10 mouse cellular contexts compared by ENCODE assay signal in genomic region chr2:168677650-168678049, GRCm38 (mm10).
DNase-seq lines count a peak whose midpoint lies in the region; ATAC-seq and TF ChIP-seq lines count a peak whose summit lies in the region.
"Had no signal": no experiment of that assay in that cellular context is flagged by ENCODE, and none has a peak within 500 bp of the region (broad histone marks: within the 10 kb centered on the region; RNA-seq: fewer than 3 reads in every experiment).

No protein-coding gene starts in this region.

- H3K27me3 ChIP-seq in liver, embryonic 12.5 days (replicated peaks) = peaks cover 13% of the 10 kb centered on the region
- no peaks in the 10 kb centered on the region for H3K27me3 ChIP-seq in forebrain, embryonic 11.5 days (ENCODE audit: control insufficient read depth, insufficient read depth, low read length)
- 0 out of 2 replicates have a peak, but pooled peaks cover 7% of the 10 kb centered on the region for H3K27me3 ChIP-seq in limb, embryonic 10.5 days (ENCODE audit: low read depth, poor library complexity, severe bottlenecking)
- no peaks in the 10 kb centered on the region for H3K27me3 ChIP-seq in stomach, postnatal 0 days (ENCODE audit: control insufficient read depth, insufficient read depth, low read length)
- H3K27me3 ChIP-seq in heart, adult 2 months (ENCODE audit: control insufficient read depth, insufficient read depth, low read length) = no peaks in the 10 kb centered on the region
- H3K27me3 ChIP-seq: lung, embryonic 15.5 days had no signal

- no peak overlapping the region for H3K4me2 ChIP-seq in liver, embryonic 12.5 days
- no peak overlapping the region for H3K4me2 ChIP-seq in forebrain, embryonic 11.5 days (ENCODE audit: low read depth, low read length, severe bottlenecking)
- no peak overlapping the region for H3K4me2 ChIP-seq in stomach, postnatal 0 days (replicated peaks; ENCODE audit: low read depth)
- H3K4me2 ChIP-seq: lung, embryonic 15.5 days had no signal

- no peak for TF ChIP-seq CTCF in stomach, postnatal 0 days (IDR thresholded peaks at IDR 0.05; ENCODE audit: low read depth)
- no peak for TF ChIP-seq CTCF in heart, adult 2 months (IDR thresholded peaks at IDR 0.05)

- intact Hi-C loops in heart, adult 2 months (cut with DNase I) = no loop called here

- WGBS in liver, embryonic 12.5 days (ENCODE audit: insufficient replicate concordance) = 65% methylated on average over 9 of the region's 9 CpGs
- WGBS in forebrain, embryonic 11.5 days = 36% methylated on average over 9 of the region's 9 CpGs
- 68% methylated on average over 9 of the region's 9 CpGs for WGBS in limb, embryonic 10.5 days
- WGBS in stomach, postnatal 0 days = 66% methylated on average over 9 of the region's 9 CpGs
- WGBS in heart, adult 2 months = 88% methylated on average over 9 of the region's 9 CpGs

- H3K27ac ChIP-seq in liver, embryonic 12.5 days = no peak overlapping the region
- H3K27ac ChIP-seq in forebrain, embryonic 11.5 days (ENCODE audit: low read depth, low read length) = peak overlapping the region; percentile 68; the same call in 1 of the 2 replicates
- H3K27ac ChIP-seq in limb, embryonic 10.5 days = peak overlapping the region; percentile 66
- H3K27ac ChIP-seq in stomach, postnatal 0 days (replicated peaks) = no peak overlapping the region
- no peak overlapping the region for H3K27ac ChIP-seq in heart, adult 2 months
- H3K27ac ChIP-seq: lung, embryonic 15.5 days had no signal

- no peak overlapping the region for H3K4me3 ChIP-seq in liver, embryonic 12.5 days
- H3K4me3 ChIP-seq in forebrain, embryonic 11.5 days (ENCODE audit: low read depth, low read length) = no peak overlapping the region
- H3K4me3 ChIP-seq in limb, embryonic 10.5 days = no peak overlapping the region
- H3K4me3 ChIP-seq in stomach, postnatal 0 days (ENCODE audit: low read depth, low read length) = no peak overlapping the region
- H3K4me3 ChIP-seq in heart, adult 2 months = no peak overlapping the region
- H3K4me3 ChIP-seq: lung, embryonic 15.5 days had no signal

- no peak for TF ChIP-seq POLR2A in heart, adult 2 months (IDR thresholded peaks at IDR 0.05; ENCODE audit: insufficient read depth, low read depth, low read length)

- H3K79me2 ChIP-seq in heart, adult 2 months (replicated peaks; ENCODE audit: control insufficient read depth, insufficient read depth, low read length) = no peaks in the 10 kb centered on the region

- no peaks in the 10 kb centered on the region for H3K36me3 ChIP-seq in liver, embryonic 12.5 days
- no peaks in the 10 kb centered on the region; the same call in 1 of the 2 replicates for H3K36me3 ChIP-seq in forebrain, embryonic 11.5 days (ENCODE audit: control insufficient read depth, insufficient read depth, low read length)
- peaks cover 22% of the 10 kb centered on the region for H3K36me3 ChIP-seq in limb, embryonic 10.5 days
- H3K36me3 ChIP-seq in stomach, postnatal 0 days (ENCODE audit: control insufficient read depth, insufficient read depth, low read length) = peaks cover 3% of the 10 kb centered on the region; the same call in 1 of the 2 replicates
- H3K36me3 ChIP-seq in heart, adult 2 months (ENCODE audit: control insufficient read depth, insufficient read depth, low read length) = no peaks in the 10 kb centered on the region
- H3K36me3 ChIP-seq: lung, embryonic 15.5 days had no signal

- H3K4me1 ChIP-seq in liver, embryonic 12.5 days = no peaks in the 10 kb centered on the region
- H3K4me1 ChIP-seq in forebrain, embryonic 11.5 days (replicated peaks; ENCODE audit: control insufficient read depth, insufficient read depth, low read length) = peaks cover 6% of the 10 kb centered on the region
- peaks cover 9% of the 10 kb centered on the region for H3K4me1 ChIP-seq in limb, embryonic 10.5 days
- H3K4me1 ChIP-seq in stomach, postnatal 0 days (replicated peaks; ENCODE audit: control insufficient read depth, insufficient read depth) = no peaks in the 10 kb centered on the region
- H3K4me1 ChIP-seq in heart, adult 2 months (ENCODE audit: control insufficient read depth, insufficient read depth, low read length) = no peaks in the 10 kb centered on the region
- H3K4me1 ChIP-seq: lung, embryonic 15.5 days had no signal

- H3K9ac ChIP-seq in liver, embryonic 12.5 days = no peak overlapping the region
- no peak overlapping the region; the same call in 1 of the 2 replicates for H3K9ac ChIP-seq in forebrain, embryonic 11.5 days (ENCODE audit: low read length)
- H3K9ac ChIP-seq in stomach, postnatal 0 days (ENCODE audit: low read length) = no peak overlapping the region
- H3K9ac ChIP-seq in heart, adult 2 months (ENCODE audit: low read depth, low read length) = no peak overlapping the region
- H3K9ac ChIP-seq: lung, embryonic 15.5 days had no signal

- TF ChIP-seq EP300 in stomach, postnatal 0 days (optimal IDR thresholded peaks at IDR 0.05) = no peak
- no peak for TF ChIP-seq EP300 in heart, adult 2 months (IDR thresholded peaks at IDR 0.05; ENCODE audit: insufficient read depth, low read depth, low read length)

- 0 out of 2 replicates have a peak, but pooled peaks have one; percentile 21 for ATAC-seq in liver, embryonic 12.5 days
- peak; percentile 86 for ATAC-seq in forebrain, embryonic 11.5 days (replicated peaks; ENCODE audit: low FRiP score)
- peak; percentile 38 for ATAC-seq in stomach, postnatal 0 days (ENCODE audit: low FRiP score, low TSS enrichment)
- no peak for ATAC-seq in activated CD4-positive, CD25-positive, alpha-beta regulatory T cell, adult 4 months

- no peak for DNase-seq in liver
- DNase-seq in forebrain, embryonic 11.5 days (ENCODE audit: low spot score) = peak; percentile 69
- no peak for DNase-seq in limb, embryonic 10.5 days (ENCODE audit: low spot score)
- no peak for DNase-seq in stomach, postnatal 0 days (ENCODE audit: low spot score)
- DNase-seq in heart, postnatal 4 days = no peak
- DNase-seq in heart, adult 2 months = no peak
- DNase-seq: adrenal gland, postnatal 14 days had no signal

- H3K9me3 ChIP-seq in liver, embryonic 12.5 days (replicated peaks) = no peaks in the 10 kb centered on the region
- H3K9me3 ChIP-seq in forebrain, embryonic 11.5 days (ENCODE audit: control insufficient read depth, low read length) = no peaks in the 10 kb centered on the region; the same call in 1 of the 2 replicates
- no peaks in the 10 kb centered on the region for H3K9me3 ChIP-seq in limb, embryonic 10.5 days (replicated peaks)
- H3K9me3 ChIP-seq in stomach, postnatal 0 days (ENCODE audit: control insufficient read depth, low read length) = no peaks in the 10 kb centered on the region
- H3K9me3 ChIP-seq: lung, embryonic 15.5 days had no signal

Comparison
In these comparisons a context has a peak if more than half of its experiments do, and no peak if none do; other contexts are left out.
1. H3K27ac ChIP-seq: peak in forebrain, embryonic 11.5 days (single experiment) and limb, embryonic 10.5 days (single experiment); none in liver, embryonic 12.5 days (single experiment), stomach, postnatal 0 days (single experiment) and heart, adult 2 months (single experiment).